Mouse (Mus musculus) lung, postnatal 0 days (tissue): ENCODE data around the gene Popdc3.

Experiments
- CTCF ChIP-seq: IDR thresholded peaks from 2 replicates; pipeline ENCODE4 v1.5.1; 2016; ENCODE audit warnings: antibody characterized with exemption, mild to moderate bottlenecking
- EP300 ChIP-seq: IDR thresholded peaks from 2 replicates; pipeline ENCODE4 v1.6.1; 2016; ENCODE audit warnings: antibody characterized with exemption, mild to moderate bottlenecking, control low read depth

GRCm38 (mm10) chr10:45311129-45311528 lies 133.2 kb downstream of the Popdc3 start:
- no peak for TF ChIP-seq CTCF
- TF ChIP-seq EP300 = no peak
